Mouse (Mus musculus): ENCODE results near the gene Tmtc4.

Gene Tmtc4

GRCm38 (mm10) chr14:122983226-122984215 is at the start of gene Tmtc4:
Gene Tmtc4 (minus strand): TSS chr14:122984035.
- peak; percentile 96 for DNase-seq (ENCODE audit: low read depth, low spot score)

- no peak for DNase-seq (ENCODE audit: low read depth, low spot score)
These were observed 48.6 kb upstream of the Tmtc4 start for GRCm38 (mm10) chr14:123032435-123032834.

DNA sequence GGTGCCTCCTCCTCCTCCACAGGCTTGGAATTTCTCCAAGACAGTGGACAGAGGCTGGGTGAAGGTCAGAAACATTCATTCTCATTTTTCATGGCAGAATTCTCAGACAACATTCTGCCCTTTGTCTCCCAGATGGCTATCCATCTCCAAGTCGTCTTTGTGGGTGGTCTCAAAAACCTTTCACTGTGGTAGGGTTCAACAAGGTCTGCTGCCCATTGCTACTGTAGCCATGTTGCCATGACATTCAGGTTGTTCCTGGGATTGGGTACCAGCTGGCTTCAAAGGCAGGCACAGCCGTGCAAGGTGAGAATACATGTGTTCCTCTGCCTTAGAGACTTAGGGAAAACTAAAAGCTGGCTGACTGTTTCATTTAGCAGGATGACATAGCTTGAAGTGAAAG is 44.0 kb upstream of the Tmtc4 start:
- no peak for DNase-seq (ENCODE audit: low read depth, low spot score)

- DNase-seq (ENCODE audit: low read depth, low spot score), result no peak
These were observed 39.1 kb upstream of the Tmtc4 start for GRCm38 (mm10) chr14:123022981-123023380.

GRCm38 (mm10) chr14:123016310-123016709 is 32.5 kb upstream of the Tmtc4 start:
- DNase-seq (ENCODE audit: low read depth, low spot score), result no peak

DNA sequence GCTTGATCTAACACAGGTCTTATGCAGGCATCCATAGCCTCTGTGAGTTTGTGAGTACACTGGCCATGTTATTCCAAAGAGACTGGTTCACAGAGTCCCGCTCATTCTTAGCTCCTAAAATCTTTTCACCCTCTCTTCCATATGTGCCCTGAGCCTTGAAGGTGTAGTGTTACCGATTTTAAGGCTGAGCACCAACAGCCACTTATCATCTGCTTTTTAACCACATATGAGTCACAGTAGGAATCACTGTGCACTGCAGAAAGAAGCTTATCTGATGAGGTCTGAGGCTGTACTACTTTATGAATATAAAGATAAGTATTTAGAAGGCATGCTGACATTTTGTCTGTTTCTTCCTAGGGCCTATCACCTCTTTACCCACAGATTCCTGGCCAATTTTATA is 31.9 kb upstream of the Tmtc4 start:
- DNase-seq (ENCODE audit: low read depth, low spot score), result no peak

DNA sequence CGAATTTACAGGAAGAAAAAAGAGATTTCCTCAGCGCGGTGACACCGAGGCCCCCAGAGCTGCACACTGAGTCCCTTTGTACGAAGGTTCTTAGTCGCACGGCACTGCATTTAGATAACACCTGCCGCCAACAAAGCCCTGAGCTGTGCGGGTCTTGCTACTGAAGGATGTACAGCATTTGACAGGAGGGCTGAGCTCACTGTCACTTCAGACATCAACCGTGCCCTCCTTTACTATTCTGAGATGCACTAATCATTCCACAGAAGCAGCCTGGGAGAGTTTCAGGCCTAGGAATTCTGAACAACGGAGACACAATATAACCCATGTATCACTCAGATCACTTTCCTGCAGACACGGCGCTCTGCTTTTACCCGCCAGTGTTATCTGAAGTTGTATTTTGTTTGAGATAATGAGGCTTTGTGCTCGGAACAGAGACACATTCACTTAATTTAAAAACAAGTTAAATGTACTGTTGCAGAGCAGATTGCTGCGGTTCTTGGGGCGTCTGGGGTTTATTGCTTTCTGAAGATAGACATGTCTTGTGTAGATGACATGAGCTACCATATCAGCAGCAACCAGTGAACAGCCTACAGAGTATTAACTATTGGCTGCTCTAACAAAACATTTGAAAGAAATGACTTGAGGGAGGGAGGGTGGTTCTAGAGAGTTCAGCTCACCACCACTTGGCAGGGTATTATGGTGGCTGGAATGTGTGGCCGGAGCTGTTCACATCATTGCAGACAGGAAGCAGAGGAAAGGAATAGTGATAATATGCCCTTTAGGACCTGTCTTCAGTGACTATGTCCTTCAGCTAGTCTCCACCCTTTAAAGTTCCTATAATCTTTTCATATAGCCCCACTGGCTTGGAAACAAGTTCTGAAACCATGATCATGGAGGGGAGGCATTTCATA is 25.5 kb upstream of the Tmtc4 start:
- DNase-seq (ENCODE audit: low read depth, low spot score), result no peak

DNA sequence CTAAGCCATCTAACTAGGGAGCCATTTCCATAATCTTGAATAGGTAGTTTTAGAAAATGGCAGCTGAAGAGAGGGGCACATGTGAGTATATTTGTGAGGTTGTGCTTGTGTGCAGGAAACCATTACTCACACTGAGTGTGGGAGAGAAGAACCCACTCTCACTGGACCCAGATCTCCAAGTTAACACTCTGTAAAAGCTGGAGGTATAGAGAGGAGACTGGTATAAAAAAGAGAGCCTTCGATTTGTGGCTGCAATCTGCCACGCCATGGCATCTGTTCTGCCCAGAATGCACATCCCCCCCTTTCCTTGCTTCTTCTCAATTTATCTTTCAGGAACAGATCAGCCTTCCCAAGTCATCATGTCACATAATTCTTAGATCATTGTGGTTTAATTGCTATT is 24.8 kb upstream of the Tmtc4 start:
- DNase-seq (ENCODE audit: low read depth, low spot score), result no peak

- DNase-seq (ENCODE audit: low read depth, low spot score), result no peak
These were observed 19.9 kb upstream of the Tmtc4 start for GRCm38 (mm10) chr14:123003715-123004114.

GRCm38 (mm10) chr14:123001391-123001790 is 17.6 kb upstream of the Tmtc4 start:
- DNase-seq (ENCODE audit: low read depth, low spot score), result no peak

- DNase-seq (ENCODE audit: low read depth, low spot score), result no peak
These were observed 13.6 kb upstream of the Tmtc4 start for GRCm38 (mm10) chr14:122997465-122997864.

DNA sequence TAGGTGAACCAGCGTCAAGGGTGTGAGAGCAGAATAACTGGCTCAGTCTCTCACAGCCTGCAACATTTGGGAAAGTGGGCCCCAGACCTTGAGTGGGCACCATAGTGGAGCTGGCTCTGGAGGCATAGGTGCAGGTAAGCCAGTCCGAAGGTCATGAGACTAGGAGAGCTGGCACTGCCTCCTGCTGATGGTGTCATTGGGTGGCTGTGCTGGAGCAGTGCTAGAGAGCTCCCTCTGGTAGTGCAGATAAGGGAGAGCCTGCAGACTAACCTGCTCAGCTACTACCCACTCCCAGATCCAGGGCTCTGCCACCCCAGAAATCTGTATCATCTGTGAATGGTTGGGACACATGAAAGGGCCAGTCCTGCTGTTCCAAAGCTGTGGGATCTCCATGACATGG is 10.1 kb upstream of the Tmtc4 start:
- DNase-seq (ENCODE audit: low read depth, low spot score), result no peak

GRCm38 (mm10) chr14:122992937-122993336 is 9.1 kb upstream of the Tmtc4 start:
- no peak for DNase-seq (ENCODE audit: low read depth, low spot score)

DNA sequence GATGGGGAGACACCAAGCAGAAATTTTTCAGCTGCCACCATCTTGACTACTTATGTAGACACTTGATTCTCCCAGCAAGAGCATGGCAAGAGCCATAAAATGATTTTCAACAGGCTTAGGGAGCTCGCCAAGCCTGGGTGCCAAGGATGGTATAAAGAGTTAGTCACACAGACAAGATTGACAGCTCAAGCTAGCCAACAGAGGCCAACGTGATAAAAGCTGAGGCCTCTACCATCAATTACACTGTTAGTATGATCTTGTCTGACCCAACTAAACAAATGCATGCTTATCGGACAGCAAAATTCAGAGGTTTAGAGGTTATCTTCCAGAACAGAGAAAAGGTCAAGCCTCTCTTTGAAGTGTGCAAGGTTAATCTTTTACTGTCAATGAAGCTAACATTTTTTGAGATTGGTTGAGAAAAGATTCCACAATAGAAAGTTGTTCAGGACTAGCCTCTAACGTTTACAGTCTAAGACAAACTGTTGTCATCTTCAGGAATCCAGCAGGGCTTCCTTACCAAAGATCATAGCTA is 6.8 kb upstream of the Tmtc4 start:
- no peak for DNase-seq (ENCODE audit: low read depth, low spot score)

GRCm38 (mm10) chr14:122986404-122986803 is 2.6 kb upstream of the Tmtc4 start:
- no peak for DNase-seq (ENCODE audit: low read depth, low spot score)

- DNase-seq (ENCODE audit: low read depth, low spot score), result peak; percentile 14
These were observed 1.1 kb downstream of the Tmtc4 start for GRCm38 (mm10) chr14:122982571-122983225.

- DNase-seq (ENCODE audit: low read depth, low spot score), result no peak
These were observed 1.9 kb downstream of the Tmtc4 start for GRCm38 (mm10) chr14:122981831-122982485.

DNA sequence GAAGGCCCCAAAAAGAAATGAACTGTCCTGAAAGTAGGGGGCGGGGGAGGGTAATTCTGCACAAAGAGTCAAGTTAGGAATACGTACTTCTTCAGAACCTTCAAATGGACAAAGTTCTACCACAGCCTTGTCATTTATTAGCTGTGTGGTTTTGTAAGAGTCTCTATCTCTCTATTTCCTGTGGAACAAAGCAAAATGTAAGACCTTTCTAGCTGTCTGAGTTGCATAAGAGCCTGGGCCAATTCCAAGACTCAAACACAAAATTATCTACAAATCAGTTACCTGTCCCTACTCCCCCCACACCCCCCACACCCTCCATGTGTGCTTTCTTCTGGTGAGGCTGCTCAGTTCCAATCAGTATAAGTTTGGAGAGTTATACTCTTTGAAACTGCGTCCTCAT is 5.0 kb downstream of the Tmtc4 start:
- DNase-seq (ENCODE audit: low read depth, low spot score), result no peak

GRCm38 (mm10) chr14:122977797-122978140 is 6.1 kb downstream of the Tmtc4 start:
- DNase-seq (ENCODE audit: low read depth, low spot score), result no peak

GRCm38 (mm10) chr14:122977056-122977796 is 6.6 kb downstream of the Tmtc4 start:
- no peak for DNase-seq (ENCODE audit: low read depth, low spot score)

All from brain, embryonic 18.5 days (tissue).